Mouse (Mus musculus): ENCODE data around the gene Atp13a4.

- no peak for TF ChIP-seq POLR2A (IDR thresholded peaks at IDR 0.05; ENCODE audit: insufficient read length, low read depth)
- no peak for TF ChIP-seq USF1 (IDR thresholded peaks at IDR 0.05; ENCODE audit: low read depth)
- TF ChIP-seq E2F4 (IDR thresholded peaks at IDR 0.05; ENCODE audit: insufficient read depth) = no peak
- TF ChIP-seq MYOD1 (IDR thresholded peaks at IDR 0.05; ENCODE audit: control insufficient read depth in 1 of 3, insufficient read length in 2 of 3, low read depth in 2 of 3) = no peak
- TF ChIP-seq POLR2AphosphoS2 (IDR thresholded peaks at IDR 0.05; ENCODE audit: insufficient read length, low read depth) = no peak
Observed at GRCm38 (mm10) chr16:29442126-29442525, 102.5 kb downstream of the Atp13a4 start.
